Mouse (Mus musculus) bone marrow macrophage, adult 2 months (primary cell): ENCODE data around the gene Mfsd7a.

Experiments
- CTCF ChIP-seq: IDR thresholded peaks from 2 replicates; pipeline ENCODE4 v1.5.1; 2012; ENCODE audit warnings: low read depth, mild to moderate bottlenecking, low read length, moderate library complexity
- POLR2A ChIP-seq: IDR thresholded peaks from 2 replicates; pipeline ENCODE4 v1.6.1; 2012; ENCODE audit warnings: mild to moderate bottlenecking, low read depth, low read length, borderline replicate concordance

- no peak for TF ChIP-seq POLR2A
- TF ChIP-seq CTCF = no peak
These were observed 3.7 kb upstream of the Mfsd7a start for GRCm38 (mm10) chr5:108452422-108452821.
